Mouse (Mus musculus) mouse embryonic stem cell (cell line): ENCODE measurements around the gene Dock7.

Source experiments
- in situ Hi-C, 2 experiments: fragments of 300-500 bp; cut with MboI; formaldehyde crosslinking; loops; 1 replicate in 1 of 2; 3 replicates in 1 of 2; pipeline ENCODE4 v1.14.3; 2019 to 2020; ENCODE audit warnings: low sequenced_read_pairs in 2 of 2, low pct_unique_long_range_greater_than_20kb in 1 of 2, mixed read lengths in 1 of 2; ENCODE audit not compliant: unreplicated experiment in 1 of 2

Dock7 gene

DNA sequence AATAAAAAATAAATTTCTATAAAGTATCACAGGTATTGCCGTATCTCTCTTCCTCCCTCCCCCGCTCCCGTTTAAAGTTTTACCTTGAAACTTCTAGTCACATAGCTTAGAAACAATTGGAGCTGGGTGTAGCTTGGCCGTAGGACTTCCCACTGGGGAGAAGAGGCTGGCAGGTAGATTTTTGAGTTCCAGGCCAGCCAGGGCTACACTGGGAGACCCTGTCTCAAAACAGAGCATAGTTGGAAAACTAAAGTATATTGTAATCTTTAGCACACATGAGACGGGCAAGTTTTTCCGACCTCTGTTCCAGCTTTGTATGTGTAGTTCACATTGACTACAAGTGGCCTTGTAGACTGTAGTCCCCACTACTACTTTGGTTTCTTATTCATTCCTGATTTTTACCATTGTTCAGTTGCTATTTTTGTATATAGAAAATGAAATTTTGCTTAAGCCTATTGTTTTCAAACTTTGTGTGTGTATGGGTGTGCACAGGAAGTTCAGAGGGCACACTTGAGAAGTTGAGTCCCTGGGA lies 195.4 kb downstream of the Dock7 start:
- in situ Hi-C loops, result loop anchor here in 1 of 2 experiments (25.0 kb wide), 1 partner anchor 262 kb away; the partner anchor contains the start of gene Atg4c

- in situ Hi-C loops, result loop anchor here in 1 of 2 experiments (25.0 kb wide), 1 partner anchor 262 kb away; the partner anchor contains the start of gene Atg4c
These were observed 195.9 kb downstream of the Dock7 start for GRCm38 (mm10) chr4:98924906-98925178.

- in situ Hi-C loops, result no loop called here
These were observed 196.4 kb downstream of the Dock7 start for GRCm38 (mm10) chr4:98924071-98924905.

GRCm38 (mm10) chr4:98923568-98924070 lies 197.1 kb downstream of the Dock7 start, which contains the start of gene Usp1:
Gene Usp1 (plus strand): TSS chr4:98923810.
- in situ Hi-C loops, result no loop called here

DNA sequence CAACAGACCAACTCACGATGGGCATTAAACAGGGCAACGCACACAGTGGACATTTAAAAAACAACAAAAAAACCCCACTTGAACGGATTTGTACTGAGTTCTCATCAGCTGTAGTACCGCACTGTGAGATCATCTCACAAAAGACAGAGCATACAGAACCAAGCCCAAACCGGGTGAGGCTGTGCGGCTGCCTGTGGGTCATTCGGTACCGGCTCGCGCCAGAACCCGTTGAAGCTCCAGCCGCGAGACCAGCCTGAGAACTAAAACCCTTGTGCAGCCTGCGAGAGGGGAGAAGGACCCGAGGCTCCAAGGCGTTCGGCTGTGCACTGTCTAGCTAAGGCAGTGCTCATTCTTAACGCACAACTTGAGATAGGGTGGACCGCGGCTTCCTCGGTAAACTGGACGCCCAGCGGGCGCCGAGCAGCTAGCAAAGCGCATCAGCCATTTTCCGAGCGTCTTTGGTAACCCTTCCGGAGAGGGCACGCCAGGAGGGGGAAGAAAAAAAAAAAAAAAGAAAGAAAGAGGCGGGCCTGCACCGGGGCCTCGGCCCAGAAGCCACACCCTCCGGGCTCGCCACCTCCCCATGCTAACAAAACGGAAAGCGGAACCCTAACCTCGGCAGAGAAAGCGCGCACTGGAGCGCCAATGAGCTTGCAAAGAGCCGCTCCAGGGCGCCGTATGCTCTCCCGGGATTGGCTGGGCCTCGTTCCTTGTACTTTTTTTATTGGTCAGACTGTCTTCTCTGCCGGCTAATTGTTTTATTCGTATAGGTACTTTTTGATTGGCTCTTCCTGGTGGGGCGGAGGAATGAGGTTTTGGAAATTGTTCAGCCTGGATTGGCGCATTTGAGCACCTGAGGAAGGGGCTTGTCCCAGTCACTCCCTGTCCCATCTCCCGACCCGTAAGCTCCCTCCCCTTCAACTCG lies 197.8 kb downstream of the Dock7 start:
- in situ Hi-C loops, result no loop called here

GRCm38 (mm10) chr4:98922061-98922642 lies 198.6 kb downstream of the Dock7 start:
- in situ Hi-C loops, result no loop called here

- in situ Hi-C loops, result no loop called here
These were observed 199.8 kb downstream of the Dock7 start for GRCm38 (mm10) chr4:98920896-98921295.

DNA sequence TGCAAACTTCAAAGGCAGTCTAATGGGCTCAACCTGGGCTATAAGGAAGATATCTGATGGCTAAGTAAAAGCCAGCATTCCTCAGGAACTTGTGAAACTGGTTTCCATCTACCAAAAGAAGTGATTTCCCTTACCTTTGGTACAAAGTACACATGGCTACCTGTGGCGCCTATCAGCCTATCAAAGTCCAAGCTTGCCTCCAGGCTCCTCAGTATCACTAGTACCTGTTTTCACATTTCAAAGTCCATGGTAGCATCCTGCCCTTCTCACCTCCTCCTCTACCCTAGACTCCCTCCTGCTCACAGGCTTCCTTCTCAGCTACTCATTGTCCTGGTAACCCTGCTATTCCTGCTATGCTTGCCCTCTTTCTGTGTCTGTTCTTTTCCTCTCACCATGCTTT lies 202.5 kb downstream of the Dock7 start:
- in situ Hi-C loops, result no loop called here

DNA sequence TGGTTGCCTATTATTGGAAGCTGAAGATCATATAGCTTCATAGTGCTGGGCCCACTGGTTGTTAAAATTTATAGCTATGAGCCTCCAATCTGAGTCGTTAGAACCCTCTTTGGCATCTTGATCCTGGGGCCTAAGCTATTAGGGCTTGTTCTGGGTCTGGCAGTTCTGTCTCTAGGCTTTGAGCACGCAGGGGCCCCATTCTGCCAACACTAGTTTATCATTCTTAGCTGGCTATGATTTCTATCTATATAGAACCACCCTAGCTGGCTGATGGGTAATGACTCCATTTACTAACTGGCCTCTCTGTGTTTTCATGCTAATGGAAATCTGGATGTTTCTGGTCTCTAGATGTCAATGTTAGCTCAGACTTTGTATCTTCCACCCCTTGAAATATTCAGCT lies 203.0 kb downstream of the Dock7 start:
- in situ Hi-C loops, result no loop called here

DNA sequence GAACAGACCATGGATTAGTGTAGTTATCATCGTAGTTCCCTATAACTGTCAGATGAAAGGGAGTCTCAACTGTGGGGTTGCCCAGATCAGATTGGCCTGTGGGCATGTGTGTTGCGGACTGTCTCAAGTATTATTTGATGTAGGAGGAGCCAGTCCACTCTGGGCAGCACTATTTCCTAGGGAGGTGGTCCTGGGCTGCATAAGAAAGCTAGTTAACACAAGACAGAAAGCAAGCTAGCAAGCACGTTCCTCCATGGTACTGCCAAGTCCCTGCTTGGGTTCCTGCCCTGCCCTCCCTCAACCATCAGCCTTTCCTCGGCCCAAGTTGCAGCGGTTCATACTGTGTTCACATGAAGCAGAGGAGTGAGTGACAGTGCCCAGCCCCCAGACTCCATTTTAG lies 210.5 kb downstream of the Dock7 start:
- in situ Hi-C loops, result no loop called here

- in situ Hi-C loops, result loop anchor here (10.0 kb wide), 2 partner anchors 52 to 142 kb away; no protein-coding TSS in a partner anchor
These were observed 233.6 kb downstream of the Dock7 start for GRCm38 (mm10) chr4:98887148-98887547.
